Mouse (Mus musculus) cerebellum, adult 18-20 months (tissue): ENCODE results near the gene Tnr.
"Not testable (repeated sequence)": the region's sequence is repeated elsewhere in the genome, so short reads cannot be mapped to it uniquely, and the experiment has no call there.

Source experiments
- DNase-seq, 2 experiments: peaks; one replicate each; pipeline ENCODE4 v3.0.0; 2021

Gene Tnr

DNA sequence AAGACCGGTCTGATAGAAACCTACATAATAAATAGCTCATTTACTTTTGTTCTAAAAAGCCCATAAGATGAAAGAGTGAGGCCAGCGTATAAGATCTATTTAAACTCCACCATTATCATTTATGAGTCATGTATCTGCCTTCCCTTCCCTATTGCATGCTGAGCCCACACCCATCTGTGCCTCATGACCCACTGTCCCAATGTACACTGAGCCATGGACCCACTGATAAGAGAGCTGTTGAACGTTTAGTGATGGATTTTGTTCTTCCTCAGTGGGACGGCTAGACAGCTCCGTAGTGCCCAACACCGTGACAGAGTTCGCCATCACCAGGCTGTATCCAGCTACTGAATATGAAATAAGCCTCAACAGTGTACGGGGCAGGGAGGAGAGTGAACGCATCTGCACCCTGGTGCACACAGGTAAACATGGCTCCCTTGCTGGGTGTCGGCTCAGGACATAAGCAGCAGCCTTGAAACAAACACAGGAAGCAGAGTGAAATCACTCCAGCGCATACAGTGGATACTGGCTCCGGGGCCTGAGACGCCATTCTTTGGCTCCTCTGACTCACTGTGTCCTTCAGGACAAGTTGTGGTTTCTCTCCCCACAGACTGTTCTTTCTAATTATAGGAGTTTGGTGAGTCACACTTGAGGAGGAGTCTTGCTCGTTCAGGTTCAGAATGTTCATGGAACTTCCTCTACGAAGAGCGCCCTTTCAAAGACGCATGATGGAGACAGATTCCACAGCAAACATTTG lies 365.6 kb downstream of the Tnr start:
- DNase-seq: no peak

DNA sequence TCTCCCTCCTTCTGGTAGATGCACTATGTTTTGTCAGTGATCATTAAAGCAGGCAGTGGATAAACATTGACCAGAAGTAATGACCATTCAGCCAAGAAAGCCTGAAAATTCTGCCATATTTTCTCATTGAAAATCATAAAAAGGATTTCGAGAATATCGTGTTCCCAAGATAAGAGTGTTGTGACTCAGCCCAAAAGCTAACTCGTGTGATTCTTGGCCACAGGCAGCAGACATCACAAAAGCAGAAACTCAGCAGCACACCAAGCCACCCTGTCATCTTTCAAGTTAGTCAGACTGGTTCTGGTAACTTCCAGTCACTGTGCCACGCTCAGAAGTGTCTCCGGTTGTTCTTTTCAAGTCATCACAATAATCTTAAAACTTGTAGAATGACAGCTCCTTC lies 367.0 kb downstream of the Tnr start:
- DNase-seq: no peak

DNA sequence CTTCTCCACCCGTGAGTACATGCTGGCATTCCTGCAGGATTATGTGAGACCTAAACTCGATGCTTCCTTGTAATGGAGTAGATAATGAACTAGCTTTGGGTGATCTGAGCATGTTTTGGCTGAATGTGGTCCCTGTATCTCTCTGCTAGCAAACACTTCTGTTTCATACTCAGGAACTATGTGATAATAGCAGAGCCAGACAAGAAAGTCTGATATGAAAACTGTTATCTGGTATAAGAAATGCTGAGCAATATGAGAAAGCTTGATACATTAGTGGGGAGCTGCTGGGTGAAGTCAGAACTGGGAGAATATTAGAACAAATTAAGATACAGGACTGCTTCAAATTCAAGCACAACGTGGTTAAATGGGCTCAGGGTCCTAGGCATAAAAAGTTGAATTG lies 371.5 kb downstream of the Tnr start:
- DNase-seq: no peak

DNA sequence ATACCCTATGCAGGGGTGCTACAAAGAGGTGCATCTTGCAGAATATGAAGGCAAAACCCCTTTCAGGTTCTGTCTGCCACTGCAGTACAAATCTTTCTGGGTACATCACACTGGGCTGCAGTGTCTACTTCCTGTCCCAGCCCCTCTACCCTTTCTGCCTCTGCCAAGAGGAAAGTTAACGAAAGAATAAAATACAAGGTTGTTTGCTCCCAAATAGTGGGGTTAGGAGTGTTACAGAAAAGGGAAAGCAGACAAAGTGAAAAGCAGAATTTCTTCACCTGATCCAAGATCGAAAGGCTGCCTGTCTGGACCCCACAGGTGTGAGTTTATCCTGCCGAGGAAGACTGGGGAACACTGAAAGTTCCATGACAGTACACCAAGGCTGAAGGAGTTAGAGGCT lies 376.4 kb downstream of the Tnr start:
- no peak for DNase-seq

DNA sequence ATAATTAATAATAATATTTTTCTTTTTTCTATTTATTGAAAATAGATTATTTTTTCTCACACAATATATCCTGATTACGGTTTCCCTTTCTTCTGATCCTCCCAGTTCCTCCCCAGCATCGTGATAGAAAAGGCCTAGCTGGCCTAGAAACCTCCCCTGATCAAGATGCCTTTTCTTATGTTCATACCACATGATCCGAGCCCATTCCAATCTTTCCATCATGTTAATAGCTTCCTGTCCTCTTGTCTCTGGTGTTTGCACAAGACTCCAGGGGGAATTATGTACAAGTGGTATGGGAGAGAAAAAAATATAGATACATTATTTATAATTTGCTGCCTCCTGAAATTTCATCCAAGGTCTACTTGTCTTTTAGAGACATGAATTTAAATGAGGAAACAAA lies 377.1 kb downstream of the Tnr start:
- no peak for DNase-seq

DNA sequence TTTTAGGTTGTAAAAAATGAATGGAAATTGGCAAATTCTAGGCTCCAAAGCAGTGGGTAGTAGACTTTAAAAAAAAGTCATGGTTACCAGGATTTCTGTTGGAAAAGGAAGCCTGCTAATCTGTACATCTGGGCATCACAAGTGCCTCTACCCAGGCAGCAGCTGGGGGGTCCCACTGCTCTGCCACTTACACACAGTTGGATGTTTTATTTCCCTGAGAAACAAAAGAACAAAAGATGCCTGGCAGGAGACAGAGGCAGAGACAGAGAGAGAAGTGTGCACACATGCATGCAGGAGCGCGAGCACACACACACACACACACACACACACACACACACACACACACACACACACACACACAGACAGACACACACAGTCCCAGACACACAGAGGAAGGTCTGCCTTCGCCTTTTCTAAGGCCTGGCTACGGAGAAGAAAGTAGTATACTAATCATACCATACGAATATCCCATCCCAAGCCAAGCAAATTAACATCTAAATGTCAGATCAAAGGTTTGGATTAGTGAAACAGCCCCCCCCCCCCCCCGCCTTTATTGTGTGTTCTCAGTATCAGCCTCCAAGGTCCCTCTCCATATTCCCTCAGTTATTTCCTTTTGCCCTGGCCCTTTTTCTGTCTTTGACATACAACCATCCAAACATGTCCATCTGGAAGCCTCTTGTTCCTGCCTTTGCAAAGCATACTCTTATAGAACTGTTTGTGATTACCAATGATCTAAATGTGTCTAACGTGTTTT lies 378.0 kb downstream of the Tnr start:
- DNase-seq: no peak

DNA sequence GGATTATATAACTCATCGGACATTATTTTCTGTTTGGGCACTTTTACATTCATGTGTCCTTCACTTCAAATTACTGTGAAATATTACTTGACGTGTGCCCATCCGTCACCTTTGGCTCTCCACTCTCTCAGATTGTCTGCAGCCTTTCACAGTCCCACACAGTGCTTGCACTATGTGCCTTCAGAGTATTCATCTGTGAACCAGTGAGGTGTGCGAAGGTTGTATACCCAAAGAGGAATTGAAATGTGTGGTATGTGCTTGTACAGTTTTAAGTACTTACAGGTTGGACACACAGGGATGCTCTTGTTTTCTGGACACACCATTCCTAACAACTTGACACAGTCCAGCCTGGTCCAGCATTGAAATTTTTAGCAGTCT lies 378.5 kb downstream of the Tnr start:
- no peak for DNase-seq

DNA sequence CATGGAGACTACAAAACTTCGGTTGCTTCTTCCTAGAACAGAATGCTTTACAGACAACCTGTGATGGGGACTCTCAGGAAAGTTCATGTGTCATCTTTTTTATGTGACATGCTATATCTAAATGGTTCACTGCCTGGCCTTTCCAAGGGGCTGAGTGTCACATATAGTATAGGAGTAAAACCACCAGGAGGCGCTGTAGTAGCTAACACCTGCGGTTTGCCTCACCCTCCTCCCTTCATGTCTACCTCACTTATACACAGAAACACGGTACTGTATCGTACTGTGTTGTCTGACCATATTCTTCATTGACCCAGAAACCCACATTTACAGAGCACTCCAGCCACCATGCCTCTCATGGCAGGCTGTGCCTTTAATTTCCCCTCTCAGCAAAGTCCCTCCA lies 387.4 kb downstream of the Tnr start:
- DNase-seq: peak; percentile 18 to 27

DNA sequence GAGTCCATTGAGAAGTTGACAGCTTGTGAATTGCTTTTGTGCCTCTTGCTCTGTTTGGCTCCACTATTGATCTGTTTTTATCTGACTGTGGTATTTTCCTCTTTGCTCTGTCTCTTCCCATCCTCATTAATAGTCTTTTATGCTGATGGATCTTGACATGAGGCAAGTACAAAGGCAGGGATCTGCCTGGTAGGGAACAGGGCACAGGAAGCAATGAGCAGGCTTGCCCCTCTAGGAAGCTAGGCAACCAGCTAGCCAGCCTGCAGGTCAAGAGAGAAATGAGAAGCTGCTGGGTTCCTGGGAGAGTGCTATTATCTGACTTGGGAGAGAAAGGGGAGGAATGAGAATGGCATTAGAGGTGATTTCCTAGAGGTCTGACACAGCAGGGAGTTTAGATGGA lies 391.2 kb downstream of the Tnr start:
- DNase-seq: no peak

DNA sequence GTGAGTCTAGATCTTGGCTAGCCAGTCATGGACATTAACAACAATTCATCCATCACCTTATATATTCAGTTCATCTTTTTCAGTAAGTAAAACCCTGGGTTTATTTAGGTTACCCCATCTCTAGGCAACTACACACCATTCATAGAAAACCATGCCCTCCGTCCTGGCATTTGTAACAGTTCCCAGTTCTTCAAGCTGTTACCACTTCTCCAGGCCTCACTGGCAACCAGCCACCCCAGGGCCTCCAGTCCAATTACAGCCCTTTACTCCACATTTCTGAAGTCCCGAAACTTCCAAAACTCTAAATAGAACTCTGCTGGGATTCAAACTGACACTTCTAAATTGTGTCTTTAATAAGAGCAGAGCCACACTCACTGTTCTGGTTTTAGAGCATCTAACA lies 397.0 kb downstream of the Tnr start:
- DNase-seq: no peak

DNA sequence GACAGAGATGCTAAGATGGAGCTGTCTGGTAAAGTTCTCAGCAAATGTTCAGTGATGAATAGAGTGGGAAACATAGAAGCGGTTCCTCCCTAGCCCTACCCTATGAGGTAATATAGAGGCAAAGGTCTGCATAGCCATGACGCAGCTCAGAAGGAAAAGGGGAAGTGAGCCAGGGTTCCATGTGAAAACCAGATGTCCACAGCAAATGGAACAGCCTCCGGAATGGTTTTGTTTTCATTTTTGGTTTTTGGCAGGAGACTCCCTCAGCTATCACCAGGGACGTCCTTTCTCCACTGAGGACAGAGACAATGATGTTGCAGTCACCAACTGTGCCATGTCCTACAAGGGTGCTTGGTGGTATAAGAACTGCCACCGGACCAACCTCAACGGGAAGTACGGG lies 399.4 kb downstream of the Tnr start:
- DNase-seq: no peak

DNA sequence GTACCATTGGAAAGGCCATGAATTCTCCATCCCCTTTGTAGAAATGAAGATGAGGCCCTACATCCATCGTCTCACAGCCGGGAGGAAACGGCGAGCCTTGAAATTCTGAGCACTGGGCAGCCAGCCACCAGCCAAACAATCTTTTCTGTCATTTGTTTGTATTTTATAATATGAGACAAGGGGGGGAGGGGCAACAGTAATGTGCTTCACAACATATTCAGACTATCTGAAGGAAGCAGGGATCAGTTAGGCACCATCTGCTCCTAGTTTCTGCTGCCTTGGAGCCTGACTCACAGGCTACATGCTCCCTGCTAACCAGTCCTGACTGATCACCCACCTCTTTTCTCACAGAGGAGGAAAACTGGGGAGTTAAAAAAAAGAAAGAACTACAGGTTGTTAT lies 400.5 kb downstream of the Tnr start:
- no peak for DNase-seq

DNA sequence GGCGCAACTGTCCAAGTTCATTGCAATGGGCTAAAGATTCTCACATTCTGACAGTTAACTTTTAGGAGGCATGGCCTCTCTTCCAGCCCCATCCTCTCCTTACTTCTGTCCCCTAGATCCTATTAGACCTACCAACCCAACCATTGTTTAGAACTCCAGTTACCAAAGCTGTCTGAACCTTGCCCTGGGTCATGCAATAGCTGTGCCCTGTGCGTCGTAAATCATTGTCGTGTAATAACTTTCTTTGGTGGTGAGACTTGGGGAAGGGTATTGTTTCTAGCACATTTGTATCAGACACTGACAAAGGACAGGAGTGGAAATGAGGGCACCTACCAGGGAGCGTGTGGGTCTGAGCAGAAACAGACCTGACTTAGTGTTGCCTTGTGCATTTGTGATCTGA lies 401.1 kb downstream of the Tnr start:
- no peak for DNase-seq

DNA sequence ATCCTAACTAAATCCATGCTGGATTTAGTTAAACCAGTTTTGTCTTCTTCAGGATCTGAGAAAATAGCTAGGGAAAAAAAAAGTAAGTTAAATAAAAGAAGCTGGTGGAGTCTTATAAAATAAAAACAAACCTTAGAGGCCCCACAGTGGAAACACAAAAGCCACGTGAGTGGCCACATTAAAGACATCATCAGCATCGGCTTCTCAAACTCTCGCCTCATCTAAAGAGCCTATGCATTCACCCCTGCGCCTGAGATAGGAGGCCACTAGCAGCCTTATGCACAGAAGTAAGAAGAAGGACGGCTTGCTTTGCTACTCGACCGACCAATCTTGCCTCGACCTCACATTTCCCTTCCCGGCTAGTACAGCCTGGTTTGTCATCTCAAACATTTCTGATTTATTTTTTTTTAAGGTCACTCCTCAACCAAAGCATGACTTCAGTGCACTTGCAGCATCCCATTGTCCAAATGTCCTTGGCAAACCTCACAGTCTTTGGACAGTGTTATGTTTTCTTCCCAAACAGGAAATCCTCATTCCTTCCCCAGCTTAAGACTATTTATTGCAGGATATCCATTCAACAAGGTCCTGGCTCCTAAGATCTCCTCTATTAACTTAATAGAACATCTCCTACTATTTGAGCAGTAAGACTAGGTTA lies 405.2 kb downstream of the Tnr start:
- no peak for DNase-seq

DNA sequence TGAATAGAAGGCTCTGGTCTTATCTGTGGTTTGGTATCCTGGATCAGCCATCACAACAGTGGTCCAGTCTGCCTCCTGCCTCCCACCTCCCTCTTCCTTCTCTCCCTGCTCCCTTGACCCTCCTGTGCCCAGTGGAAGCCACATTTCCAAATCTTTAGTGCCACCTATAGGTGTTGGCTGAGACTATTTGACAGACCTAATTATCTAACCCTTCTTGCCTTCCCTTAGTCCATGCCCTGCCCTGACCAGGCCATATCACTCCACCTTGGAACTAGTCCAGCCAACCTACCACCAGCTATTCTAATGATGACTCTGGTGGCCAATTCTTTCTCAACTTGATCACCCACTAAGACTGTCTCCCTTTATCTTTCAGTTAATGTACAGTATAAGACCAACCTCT lies 408.5 kb downstream of the Tnr start:
- DNase-seq: no peak

DNA sequence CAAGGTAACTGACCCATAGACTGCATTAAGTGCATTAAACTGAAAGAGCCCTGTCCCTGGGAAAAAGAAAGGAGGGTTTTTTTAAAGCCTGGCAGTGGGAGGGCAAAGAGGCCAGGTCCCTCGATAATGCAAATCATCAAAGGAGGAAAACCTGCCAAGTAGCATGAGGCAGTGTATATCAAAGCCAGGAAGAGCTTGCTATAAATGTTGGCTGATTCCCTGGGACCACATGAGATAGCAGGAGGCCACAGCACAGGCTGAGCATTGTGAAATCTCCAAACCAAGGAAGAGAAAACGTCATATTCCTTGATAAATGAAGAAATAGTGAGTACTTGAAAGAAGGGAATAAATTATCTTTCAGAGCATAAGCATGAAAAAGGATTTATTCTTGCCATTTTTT lies 409.0 kb downstream of the Tnr start:
- DNase-seq: no peak

DNA sequence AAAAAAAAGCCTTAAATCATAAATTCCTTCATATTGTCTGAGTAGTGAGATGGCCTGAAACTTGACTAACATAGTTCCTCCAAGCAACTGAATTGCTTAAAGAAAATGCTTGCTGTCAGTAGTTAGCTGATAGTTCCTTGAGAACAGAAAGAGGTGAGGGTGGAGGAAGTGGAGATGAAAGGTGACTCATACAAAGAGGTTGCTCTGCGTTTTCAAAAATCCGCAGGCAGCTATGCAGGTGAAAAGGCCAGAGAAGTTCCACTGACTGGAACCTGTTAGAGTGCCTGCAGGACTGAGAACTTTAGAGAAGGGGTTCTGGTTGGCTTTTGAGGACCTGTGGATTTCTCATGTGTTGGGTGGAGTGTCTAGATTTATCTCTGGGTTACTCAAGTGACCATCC lies 414.9 kb downstream of the Tnr start:
- DNase-seq: no peak

DNA sequence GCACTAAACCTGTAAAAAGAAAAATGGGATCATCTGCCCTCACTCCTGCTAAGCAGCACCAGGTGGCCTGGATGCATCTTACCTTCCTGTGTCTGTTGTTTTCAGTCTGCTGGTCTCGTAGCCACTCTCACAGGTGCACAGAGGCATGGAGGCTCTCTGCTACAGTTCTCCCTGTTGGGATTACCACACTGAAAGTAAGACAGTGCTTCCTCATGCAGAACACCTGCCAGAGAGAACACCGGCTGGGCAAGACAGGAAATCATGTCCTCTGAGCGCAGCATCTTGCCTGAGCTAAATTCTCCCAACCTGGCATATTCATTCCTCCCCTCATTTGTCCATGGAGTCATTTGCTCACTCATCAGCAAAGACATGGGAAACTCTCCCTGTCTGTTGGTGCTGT lies 415.8 kb downstream of the Tnr start:
- no peak for DNase-seq

DNA sequence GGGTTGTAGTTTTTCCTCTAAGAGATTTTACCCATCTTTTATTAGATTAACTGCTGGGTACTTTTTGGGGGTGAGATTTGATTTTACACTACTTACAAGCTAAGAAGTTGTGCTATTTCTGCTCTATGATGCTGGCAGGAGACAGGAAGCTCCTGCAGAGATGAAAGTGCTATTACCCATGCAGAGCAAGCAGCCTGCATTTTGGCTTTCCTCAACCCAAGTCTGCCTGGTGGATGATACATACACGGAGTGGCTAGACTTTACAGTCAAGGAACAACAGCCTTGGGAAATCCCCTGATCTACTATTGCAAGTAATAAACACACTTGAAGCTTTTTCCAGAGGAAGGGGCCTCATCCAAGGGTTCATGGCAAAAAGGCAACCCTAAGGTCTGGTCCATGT lies 430.0 kb downstream of the Tnr start:
- no peak for DNase-seq

DNA sequence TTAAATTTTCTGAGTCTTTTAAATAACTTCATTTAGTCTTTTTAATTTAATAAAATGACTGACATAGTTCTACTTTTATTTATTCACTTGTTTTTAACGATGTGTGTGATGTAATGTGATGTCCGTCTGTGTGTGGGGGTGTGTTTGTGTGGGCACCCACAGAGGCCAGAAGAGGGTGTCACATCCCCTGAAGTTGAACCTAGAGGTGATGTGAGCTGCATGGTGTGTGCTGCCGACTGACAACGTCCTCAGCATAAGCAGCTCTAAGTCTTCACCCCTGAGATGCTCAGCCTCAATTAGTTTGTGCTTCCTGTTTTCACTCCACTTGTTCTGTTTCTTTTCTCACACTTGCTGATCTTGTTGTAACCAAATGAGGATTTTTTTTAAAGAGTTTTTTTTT lies 439.8 kb downstream of the Tnr start:
- no peak for DNase-seq

DNA sequence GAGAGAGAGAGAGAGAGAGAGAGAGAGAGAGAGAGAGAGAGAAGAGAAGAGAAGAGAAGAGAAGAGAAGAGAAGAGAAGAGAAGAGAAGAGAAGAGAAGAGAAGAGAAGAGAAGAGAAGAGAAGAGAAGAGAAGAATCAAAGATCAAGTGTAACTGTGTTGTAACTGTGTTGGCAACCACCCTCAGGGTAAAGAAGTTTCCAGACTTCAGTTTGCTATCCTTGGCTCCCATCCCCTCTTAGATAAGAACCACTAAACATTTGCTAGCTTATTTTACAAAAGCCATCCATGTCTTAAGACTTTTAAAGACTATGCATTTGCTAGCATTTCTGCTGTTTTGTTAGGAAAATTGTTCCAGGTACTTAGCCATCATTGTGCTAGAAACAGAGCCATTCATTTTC lies 442.7 kb downstream of the Tnr start:
- not testable (repeated sequence) for DNase-seq

DNA sequence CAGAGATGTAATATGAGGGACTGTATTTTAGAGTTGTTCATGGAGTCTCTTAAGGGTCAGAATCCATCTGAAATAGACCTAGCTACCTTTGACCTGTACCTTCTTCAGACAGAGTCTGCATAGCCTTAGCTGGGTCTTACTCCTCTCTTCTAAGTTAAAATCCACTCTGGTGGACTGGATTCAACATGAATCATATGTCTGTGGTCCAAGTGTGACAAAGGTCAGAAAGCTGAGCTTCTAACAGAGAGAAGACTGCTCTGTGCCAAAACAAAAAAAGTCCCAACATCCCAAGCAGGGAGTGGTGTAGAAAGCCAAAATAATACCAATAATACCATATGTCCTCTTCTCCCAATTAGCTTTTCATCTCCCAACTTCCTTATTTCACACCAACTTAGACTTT lies 444.8 kb downstream of the Tnr start:
- DNase-seq: no peak

DNA sequence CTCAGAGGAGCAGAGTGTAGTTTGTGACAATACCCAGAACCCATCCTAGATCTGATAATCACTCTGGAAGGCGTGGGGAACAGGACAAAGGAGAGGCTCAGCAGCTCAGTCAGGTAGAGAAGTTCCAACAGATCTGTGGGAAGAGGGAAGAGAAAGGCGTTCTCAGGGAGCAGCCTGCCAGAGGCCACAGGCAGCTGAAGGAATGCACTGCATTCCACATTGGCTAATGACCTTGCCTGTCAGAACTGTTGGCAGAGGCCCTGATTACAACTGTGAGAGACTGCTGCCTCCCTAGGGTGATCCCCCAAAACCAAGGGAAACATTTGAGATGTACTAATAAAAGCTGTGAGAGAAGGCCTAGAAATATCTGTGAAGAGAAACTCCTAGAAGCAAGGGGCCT lies 454.2 kb downstream of the Tnr start:
- DNase-seq: no peak

DNA sequence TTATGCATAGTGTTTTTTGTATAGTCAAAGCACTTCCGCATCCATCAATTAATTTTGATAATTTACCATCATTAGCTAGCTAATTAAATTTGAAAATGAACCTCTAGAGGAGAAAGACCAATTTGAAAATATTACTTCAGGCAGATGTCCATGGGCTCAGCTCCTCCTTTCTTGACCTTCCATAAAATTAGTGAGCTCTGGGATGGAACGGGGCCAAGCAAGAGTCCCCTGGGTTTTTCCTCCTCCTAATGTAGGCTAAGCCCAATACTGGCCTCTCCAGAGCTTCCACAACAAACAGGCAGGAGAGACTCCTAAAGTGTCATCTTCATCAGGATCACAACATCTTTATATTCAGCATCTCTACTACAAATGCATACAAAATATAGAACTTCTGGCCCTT lies 455.5 kb downstream of the Tnr start:
- no peak for DNase-seq
